Mouse (Mus musculus): ENCODE measurements around the gene Cct4.

The Cct4 gene

GRCm38 (mm10) chr11:22990393-22991126 lies at the start of gene Cct4:
TSS of gene Cct4 (plus strand) at chr11:22990519.
- DNase-seq: peak; percentile 96

- no peak for DNase-seq
Measured at GRCm38 (mm10) chr11:22949101-22949500, 41.2 kb upstream of the Cct4 start.

DNA sequence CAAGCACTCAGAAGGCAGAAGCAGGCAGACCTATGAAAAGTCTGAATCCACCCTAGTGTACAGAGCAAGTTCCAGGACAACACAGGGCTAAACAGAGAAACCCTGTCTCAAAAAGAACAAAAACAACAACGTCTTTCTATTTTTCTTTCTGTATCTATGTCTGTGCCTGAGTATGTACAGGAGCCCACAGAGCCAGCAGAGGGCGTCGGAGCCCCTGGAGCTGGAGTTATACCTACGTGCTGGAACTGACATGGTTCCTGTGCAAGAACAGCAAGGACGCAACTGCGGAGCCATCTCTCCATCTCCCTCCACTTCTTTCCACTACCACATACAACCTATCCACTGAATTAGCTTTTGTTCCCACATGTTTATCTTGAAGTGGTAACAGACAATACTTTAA lies 40.2 kb upstream of the Cct4 start:
- DNase-seq: no peak

GRCm38 (mm10) chr11:22952668-22953067 lies 37.7 kb upstream of the Cct4 start:
- no peak for DNase-seq

- no peak for DNase-seq
Measured at GRCm38 (mm10) chr11:22956346-22956745, 34.0 kb upstream of the Cct4 start.

DNA sequence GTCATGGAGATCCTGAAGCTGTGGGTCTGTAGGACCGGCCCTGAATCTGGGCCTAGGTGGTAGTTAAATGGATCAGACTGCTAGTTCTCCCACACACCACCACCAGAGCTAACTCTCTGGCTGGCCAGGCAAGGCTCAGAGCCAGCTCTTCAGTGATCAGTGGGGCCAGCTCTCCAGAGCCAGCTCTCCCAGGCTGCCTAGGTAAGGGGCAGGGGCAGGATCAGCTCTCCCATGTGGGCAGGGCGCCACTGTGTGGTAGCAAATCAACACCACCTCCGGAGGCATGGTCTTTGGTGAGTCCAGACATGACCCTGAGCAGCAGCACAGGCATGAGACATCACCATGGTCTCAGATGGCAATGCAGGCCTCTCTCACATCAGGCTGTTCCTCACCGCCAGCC lies 33.5 kb upstream of the Cct4 start:
- no peak for DNase-seq

GRCm38 (mm10) chr11:22957791-22958374 lies 32.4 kb upstream of the Cct4 start:
- no peak for DNase-seq

DNA sequence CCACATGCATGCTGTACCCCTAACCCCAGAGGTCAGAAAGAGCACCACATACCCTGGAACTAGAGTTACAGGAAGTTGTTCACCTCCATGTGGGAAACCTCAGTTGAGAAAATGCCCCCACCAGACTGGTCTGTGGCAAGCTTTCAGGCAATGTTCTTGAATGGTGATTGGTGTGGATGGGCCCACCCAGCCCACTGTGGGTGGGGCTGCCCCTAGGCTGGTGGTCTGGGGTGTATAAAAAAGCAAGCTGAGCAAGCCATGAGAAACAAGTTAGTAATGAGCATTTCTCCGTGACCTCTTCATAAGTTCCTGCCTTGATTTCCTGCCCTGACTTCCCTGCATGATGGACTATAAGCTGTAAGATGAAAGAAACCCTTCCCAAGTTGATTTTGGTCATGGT lies 28.2 kb upstream of the Cct4 start:
- DNase-seq: no peak

- no peak for DNase-seq
Measured at GRCm38 (mm10) chr11:22964401-22964800, 25.9 kb upstream of the Cct4 start.

- no peak for DNase-seq
Measured at GRCm38 (mm10) chr11:22965503-22965902, 24.8 kb upstream of the Cct4 start.

DNA sequence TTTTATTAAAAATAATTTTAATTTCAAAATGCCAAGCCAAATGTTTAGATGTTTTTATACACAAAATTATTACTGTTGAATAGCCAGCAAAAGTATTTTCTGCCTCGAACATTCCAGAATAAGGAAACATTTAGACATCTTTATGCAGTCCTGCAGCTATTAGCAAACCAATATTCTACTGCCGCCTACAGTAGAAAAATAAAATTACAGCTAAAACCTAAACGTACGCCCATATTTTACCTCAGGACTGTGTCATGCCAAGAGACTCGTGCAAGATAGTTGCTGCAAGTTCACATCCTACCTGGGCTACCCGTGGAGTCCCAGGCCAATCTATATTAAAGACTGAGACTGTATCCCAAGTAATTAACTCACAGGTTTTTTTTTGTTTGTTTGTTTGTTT lies 20.8 kb upstream of the Cct4 start:
- no peak for DNase-seq

- no peak for DNase-seq
Measured at GRCm38 (mm10) chr11:22970546-22970945, 19.8 kb upstream of the Cct4 start.

DNA sequence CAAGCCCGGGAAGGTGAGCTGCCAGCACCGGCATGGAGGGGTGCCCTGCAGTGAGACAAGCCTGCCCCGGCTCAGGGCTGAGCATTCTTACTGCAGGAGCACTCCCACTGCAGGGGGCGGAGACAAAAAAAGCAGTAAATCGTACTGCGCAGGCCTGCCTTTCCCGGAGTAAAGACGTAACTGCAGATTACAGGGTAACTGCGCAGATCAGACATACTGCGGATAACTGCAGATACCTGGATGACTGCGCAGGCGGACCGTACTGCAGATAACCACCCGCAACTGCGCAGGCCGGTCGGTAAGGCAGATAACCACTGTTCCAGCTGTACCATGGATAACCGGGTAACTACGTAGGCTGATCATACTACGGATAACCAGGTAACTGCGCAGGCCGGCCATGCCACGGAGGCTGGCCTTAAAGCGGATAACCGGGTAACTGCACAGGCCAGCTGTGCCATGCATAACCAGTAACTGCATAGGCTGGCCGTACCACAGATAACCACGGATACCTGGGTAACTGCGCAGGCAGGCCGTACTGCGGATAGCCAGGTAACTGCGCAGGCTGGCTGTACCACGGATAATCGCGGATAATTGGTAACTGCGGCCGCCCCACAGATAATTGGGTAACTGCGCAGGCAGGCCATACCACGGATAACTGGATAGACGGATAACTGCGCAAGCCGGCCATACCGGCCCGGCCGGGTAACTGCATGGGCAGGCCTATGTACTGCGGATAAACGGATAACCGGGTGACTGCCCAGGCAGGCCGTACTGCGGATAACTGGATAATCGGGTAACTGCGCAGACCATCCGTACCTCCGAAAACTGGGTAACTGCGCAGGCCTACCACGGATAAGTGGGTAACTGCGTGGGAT lies 18.2 kb upstream of the Cct4 start, which contains the start of gene Zrsr1:
Gene Zrsr1 (plus strand): TSS at position 171 of the 875 bp plus-strand sequence.
- peak; percentile 75 for DNase-seq

- peak; percentile 81 for DNase-seq
Measured at GRCm38 (mm10) chr11:22972746-22973526, 17.4 kb upstream of the Cct4 start.

GRCm38 (mm10) chr11:22973599-22973998 lies 16.7 kb upstream of the Cct4 start:
- DNase-seq: peak; percentile 22

DNA sequence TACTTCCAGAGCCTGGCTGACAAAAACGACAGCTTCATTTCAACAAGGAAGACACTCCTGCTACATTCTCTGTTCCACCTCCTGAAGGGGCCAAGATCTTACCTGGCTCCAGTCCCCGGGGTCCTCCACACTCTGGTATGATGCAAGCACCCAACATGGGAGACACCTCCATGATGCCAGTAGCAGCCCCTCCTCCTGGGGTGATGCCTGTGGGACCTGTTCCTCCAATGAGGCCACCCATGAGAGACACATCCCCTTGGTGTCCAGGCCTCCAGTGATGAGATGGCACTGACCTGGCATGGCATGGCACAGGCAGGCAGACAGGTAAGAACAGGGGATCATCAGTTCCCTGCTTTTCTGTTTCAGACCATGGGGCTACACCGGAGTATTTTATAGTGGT lies 12.1 kb upstream of the Cct4 start:
- no peak for DNase-seq

- DNase-seq: no peak
Measured at GRCm38 (mm10) chr11:22978711-22979110, 11.6 kb upstream of the Cct4 start.

GRCm38 (mm10) chr11:22979221-22979620 lies 11.1 kb upstream of the Cct4 start:
- DNase-seq: no peak

GRCm38 (mm10) chr11:22981041-22981440 lies 9.3 kb upstream of the Cct4 start:
- no peak for DNase-seq

DNA sequence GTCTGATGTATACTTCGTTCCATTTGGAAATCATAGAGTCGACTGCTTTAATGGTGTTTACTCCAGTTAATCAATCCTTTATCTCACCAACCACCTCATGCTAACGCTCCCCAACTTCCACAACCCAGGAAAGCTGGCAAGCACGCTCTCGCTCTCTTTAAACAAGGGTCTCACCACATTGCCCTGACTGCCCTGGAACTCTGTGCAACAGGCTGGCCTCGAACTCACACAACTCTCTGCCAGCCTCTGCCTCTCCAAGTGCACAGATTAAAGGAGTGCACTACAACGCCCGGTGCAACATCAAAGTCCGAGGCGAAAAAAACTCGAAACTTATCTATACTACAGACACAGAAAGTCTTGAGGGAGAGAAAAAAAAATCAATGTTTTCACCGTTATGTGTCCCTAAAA lies 8.8 kb upstream of the Cct4 start:
- DNase-seq: no peak

GRCm38 (mm10) chr11:22981984-22982757 lies 8.1 kb upstream of the Cct4 start, which contains the start of the genes Gm28048 and Commd1:
TSS of gene Gm28048 (minus strand) at chr11:22982090.
TSS of gene Commd1 (minus strand) at chr11:22982382.
- DNase-seq: peak; percentile 95

DNA sequence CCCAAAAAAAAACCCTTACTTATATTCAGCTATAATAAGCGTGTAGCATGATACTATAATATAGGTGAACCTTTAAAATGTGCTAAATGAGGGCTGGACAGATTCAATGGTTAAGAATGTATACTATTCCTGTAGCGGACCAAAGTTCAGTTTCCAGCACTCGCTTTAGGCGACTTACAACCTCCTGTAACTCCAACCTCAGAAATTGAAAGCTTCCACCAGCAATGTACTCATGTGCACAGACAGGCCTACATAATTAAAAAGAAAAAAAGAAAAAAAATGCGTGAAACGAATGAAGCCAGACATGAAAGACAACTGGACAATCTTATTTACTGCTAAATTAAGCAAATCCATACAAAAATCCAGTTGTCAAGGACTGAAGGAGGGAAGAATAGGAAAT lies 7.5 kb upstream of the Cct4 start:
- DNase-seq: no peak

Measured in right cerebral cortex, postnatal 25 days (tissue).